Mouse (Mus musculus): ENCODE results near the gene Gm28363. TPM values are rescaled to one million over a fixed set of nuclear protein-coding genes. Genes with fewer than 3 reads are reported as not detected.

Gm28363 gene
- not detected in 2 replicates for polyA plus RNA-seq (2015; fragmentation: Nextera tagmentation; extraction: Ambion mirVana)

GRCm38 (mm10) chr1:117696831-117697230 is at the start of gene Gm28363:
Gene Gm28363 (plus strand): TSS chr1:117697131.

Other genes with a start within 250 kb of the Gm28363 start
- not detected in 2 replicates for gene B020011L13Rik, start 84.0 kb downstream of the Gm28363 start, polyA plus RNA-seq (2015; fragmentation: Nextera tagmentation; extraction: Ambion mirVana)
- gene Gm28360, start 132.9 kb downstream of the Gm28363 start, polyA plus RNA-seq (2015; fragmentation: Nextera tagmentation; extraction: Ambion mirVana): not detected in 2 replicates
- gene Gm28168, start 230.9 kb downstream of the Gm28363 start, polyA plus RNA-seq (2015; fragmentation: Nextera tagmentation; extraction: Ambion mirVana): not detected in 2 replicates

Data from neural tube, postnatal 0 days (tissue).